Mouse (Mus musculus): ENCODE measurements around the gene Ypel2. TPM values are rescaled to one million over a fixed set of nuclear protein-coding genes. Genes with fewer than 3 reads are reported as not detected.

Ypel2 gene
- polyA plus RNA-seq, 1 experiment = 16.2 TPM

- DNase-seq = no peak
- Histone ChIP-seq H3K36me3 (ENCODE audit: control insufficient read depth, insufficient read depth, low read length) (peaks cover 4% of the 10 kb centered on the region; the same call in 1 of the 2 replicates), H3K27me3 (ENCODE audit: control insufficient read depth, insufficient read depth, low read length) (no peaks in the 10 kb centered on the region), H3K4me3 (ENCODE audit: control insufficient read depth, insufficient read depth, low read length) (no peak overlapping the region), H3K27ac (ENCODE audit: control insufficient read depth, insufficient read depth, low read length) (no peak overlapping the region), H3K4me1 (replicated peaks; ENCODE audit: control insufficient read depth, insufficient read depth, low read length) (peaks cover 15% of the 10 kb centered on the region)
- WGBS = 98% methylated on average over 5 of the region's 5 CpGs
- no peak for TF ChIP-seq POLR2A (IDR thresholded peaks at IDR 0.05; ENCODE audit: control insufficient read depth, extremely low read depth, insufficient read depth, low read length, poor library complexity)
- TF ChIP-seq CTCF (IDR thresholded peaks at IDR 0.05; ENCODE audit: borderline replicate concordance, control insufficient read depth, extremely low read depth, insufficient read depth, low read length, poor library complexity) = no peak
Measured at GRCm38 (mm10) chr11:86977242-86977641, 16.3 kb downstream of the Ypel2 start.

- 79% methylated on average over 3 of the region's 3 CpGs for WGBS
- no peak for DNase-seq
- no peak for TF ChIP-seq CTCF (IDR thresholded peaks at IDR 0.05; ENCODE audit: borderline replicate concordance, control insufficient read depth, extremely low read depth, insufficient read depth, low read length, poor library complexity)
- Histone ChIP-seq H3K27me3 (ENCODE audit: control insufficient read depth, insufficient read depth, low read length) (no peaks in the 10 kb centered on the region), H3K4me3 (ENCODE audit: control insufficient read depth, insufficient read depth, low read length) (no peak overlapping the region), H3K27ac (ENCODE audit: control insufficient read depth, insufficient read depth, low read length) (no peak overlapping the region), H3K36me3 (ENCODE audit: control insufficient read depth, insufficient read depth, low read length) (peaks cover 17% of the 10 kb centered on the region), H3K4me1 (replicated peaks; ENCODE audit: control insufficient read depth, insufficient read depth, low read length) (peaks cover 20% of the 10 kb centered on the region)
Measured at GRCm38 (mm10) chr11:86974401-86974800, 19.1 kb downstream of the Ypel2 start.

GRCm38 (mm10) chr11:86973255-86973654 lies 20.3 kb downstream of the Ypel2 start:
- no peak overlapping the region for H3K4me3 ChIP-seq (ENCODE audit: control insufficient read depth, insufficient read depth, low read length)
- H3K27me3 ChIP-seq (ENCODE audit: control insufficient read depth, insufficient read depth, low read length) = no peaks in the 10 kb centered on the region
- TF ChIP-seq POLR2A (IDR thresholded peaks at IDR 0.05; ENCODE audit: control insufficient read depth, extremely low read depth, insufficient read depth, low read length, poor library complexity) = no peak
- TF ChIP-seq CTCF (IDR thresholded peaks at IDR 0.05; ENCODE audit: borderline replicate concordance, control insufficient read depth, extremely low read depth, insufficient read depth, low read length, poor library complexity) = no peak
- H3K36me3 ChIP-seq (ENCODE audit: control insufficient read depth, insufficient read depth, low read length) = peaks cover 21% of the 10 kb centered on the region
- DNase-seq = no peak
- H3K4me1 ChIP-seq (replicated peaks; ENCODE audit: control insufficient read depth, insufficient read depth, low read length) = peaks cover 25% of the 10 kb centered on the region
- 94% methylated on average over 5 of the region's 5 CpGs for WGBS
- no peak overlapping the region for H3K27ac ChIP-seq (ENCODE audit: control insufficient read depth, insufficient read depth, low read length)

- Histone ChIP-seq H3K4me3 (ENCODE audit: control insufficient read depth, insufficient read depth, low read length) (no peak overlapping the region), H3K27ac (ENCODE audit: control insufficient read depth, insufficient read depth, low read length) (no peak overlapping the region), H3K27me3 (ENCODE audit: control insufficient read depth, insufficient read depth, low read length) (no peaks in the 10 kb centered on the region), H3K36me3 (ENCODE audit: control insufficient read depth, insufficient read depth, low read length) (peaks cover 17% of the 10 kb centered on the region), H3K4me1 (replicated peaks; ENCODE audit: control insufficient read depth, insufficient read depth, low read length) (peaks cover 36% of the 10 kb centered on the region)
- no peak for TF ChIP-seq POLR2A (IDR thresholded peaks at IDR 0.05; ENCODE audit: control insufficient read depth, extremely low read depth, insufficient read depth, low read length, poor library complexity)
- no peak for TF ChIP-seq CTCF (IDR thresholded peaks at IDR 0.05; ENCODE audit: borderline replicate concordance, control insufficient read depth, extremely low read depth, insufficient read depth, low read length, poor library complexity)
- no peak for DNase-seq
- WGBS = 69% methylated on average over 7 of the region's 7 CpGs
Measured at GRCm38 (mm10) chr11:86971057-86971753, 22.3 kb downstream of the Ypel2 start.

GRCm38 (mm10) chr11:86969041-86969821 lies 24.3 kb downstream of the Ypel2 start:
- Histone ChIP-seq H3K4me1 (replicated peaks; ENCODE audit: control insufficient read depth, insufficient read depth, low read length) (peaks cover 30% of the 10 kb centered on the region), H3K27me3 (ENCODE audit: control insufficient read depth, insufficient read depth, low read length) (no peaks in the 10 kb centered on the region), H3K36me3 (ENCODE audit: control insufficient read depth, insufficient read depth, low read length) (peaks cover 17% of the 10 kb centered on the region), H3K4me3 (ENCODE audit: control insufficient read depth, insufficient read depth, low read length) (no peak overlapping the region), H3K27ac (ENCODE audit: control insufficient read depth, insufficient read depth, low read length) (no peak overlapping the region)
- no peak for DNase-seq
- TF ChIP-seq POLR2A (IDR thresholded peaks at IDR 0.05; ENCODE audit: control insufficient read depth, extremely low read depth, insufficient read depth, low read length, poor library complexity) (no peak), CTCF (IDR thresholded peaks at IDR 0.05; ENCODE audit: borderline replicate concordance, control insufficient read depth, extremely low read depth, insufficient read depth, low read length, poor library complexity) (no peak)
- WGBS = 97% methylated on average over 13 of the region's 13 CpGs

- 92% methylated on average over 9 of the region's 9 CpGs for WGBS
- Histone ChIP-seq H3K36me3 (ENCODE audit: control insufficient read depth, insufficient read depth, low read length) (peaks cover 17% of the 10 kb centered on the region), H3K27me3 (ENCODE audit: control insufficient read depth, insufficient read depth, low read length) (no peaks in the 10 kb centered on the region)
Measured at GRCm38 (mm10) chr11:86967506-86967905, 26.0 kb downstream of the Ypel2 start.

More at GRCm38 (mm10) chr11:86967506-86967905, 26.0 kb downstream of the Ypel2 start:
- peaks cover 37% of the 10 kb centered on the region for H3K4me1 ChIP-seq (replicated peaks; ENCODE audit: control insufficient read depth, insufficient read depth, low read length)
- peak overlapping the region; percentile 8; the same call in 1 of the 2 replicates for H3K27ac ChIP-seq (ENCODE audit: control insufficient read depth, insufficient read depth, low read length)
- no peak for TF ChIP-seq CTCF (IDR thresholded peaks at IDR 0.05; ENCODE audit: borderline replicate concordance, control insufficient read depth, extremely low read depth, insufficient read depth, low read length, poor library complexity)
- no peak for TF ChIP-seq POLR2A (IDR thresholded peaks at IDR 0.05; ENCODE audit: control insufficient read depth, extremely low read depth, insufficient read depth, low read length, poor library complexity)
- H3K4me3 ChIP-seq (ENCODE audit: control insufficient read depth, insufficient read depth, low read length) = no peak overlapping the region
- DNase-seq = no peak

All from thymus, adult 2 months (tissue).